Mouse (Mus musculus): ENCODE data around the gene Khk. TPM values are rescaled to one million over a fixed set of nuclear protein-coding genes. Genes with fewer than 3 reads are reported as not detected.

Gene Khk
- polyA plus RNA-seq, 1 experiment from 2014 or later, result 8.0 TPM

- Histone ChIP-seq H3K4me3 (no peak overlapping the region), H3K9ac (no peak overlapping the region), H3K27ac (no peak overlapping the region), H3K36me3 (replicated peaks) (no peaks in the 10 kb centered on the region), H3K9me3 (no peaks in the 10 kb centered on the region), H3K27me3 (replicated peaks) (no peaks in the 10 kb centered on the region), H3K4me1 (peaks cover 22% of the 10 kb centered on the region), H3K4me2 (no peak overlapping the region)
- ATAC-seq (replicated peaks), result no peak
- WGBS, result 93% methylated on average over 5 of the region's 5 CpGs
Measured at GRCm38 (mm10) chr5:30925217-30925616, 4.0 kb downstream of the Khk start.

DNA sequence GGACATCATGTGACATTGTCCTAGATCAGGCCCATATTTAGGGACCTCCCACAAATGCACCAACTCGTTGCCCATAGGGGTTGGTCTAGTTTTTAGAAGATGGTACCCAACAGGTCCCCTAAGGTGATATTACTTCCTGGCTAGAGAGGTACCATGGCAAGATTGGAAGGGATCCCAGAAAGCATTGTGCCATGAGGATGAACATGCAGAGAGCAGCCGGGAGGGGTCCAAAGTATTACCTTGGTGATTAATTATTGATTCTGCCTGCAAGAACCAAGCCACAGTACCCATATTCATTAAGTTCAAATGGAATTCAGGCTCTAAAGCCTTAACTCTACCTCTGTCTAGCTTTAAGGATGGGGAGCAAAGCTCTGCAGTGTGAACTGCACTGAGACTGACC lies 4.8 kb downstream of the Khk start:
- no peaks in the 10 kb centered on the region for H3K36me3 ChIP-seq (replicated peaks)
- H3K4me3 ChIP-seq, result no peak overlapping the region
- no peak overlapping the region for H3K4me2 ChIP-seq
- H3K27me3 ChIP-seq (replicated peaks), result no peaks in the 10 kb centered on the region
- H3K9me3 ChIP-seq, result no peaks in the 10 kb centered on the region
- 81% methylated on average over 2 of the region's 2 CpGs for WGBS
- no peak overlapping the region for H3K9ac ChIP-seq
- no peak for ATAC-seq (replicated peaks)
- peaks cover 15% of the 10 kb centered on the region for H3K4me1 ChIP-seq
- H3K27ac ChIP-seq, result no peak overlapping the region

GRCm38 (mm10) chr5:30927945-30928529 lies 6.8 kb downstream of the Khk start:
- Histone ChIP-seq H3K4me2 (peak overlapping the region; percentile 39), H3K9ac (no peak overlapping the region)
- WGBS, result 45% methylated on average over 7 of the region's 7 CpGs

DNA sequence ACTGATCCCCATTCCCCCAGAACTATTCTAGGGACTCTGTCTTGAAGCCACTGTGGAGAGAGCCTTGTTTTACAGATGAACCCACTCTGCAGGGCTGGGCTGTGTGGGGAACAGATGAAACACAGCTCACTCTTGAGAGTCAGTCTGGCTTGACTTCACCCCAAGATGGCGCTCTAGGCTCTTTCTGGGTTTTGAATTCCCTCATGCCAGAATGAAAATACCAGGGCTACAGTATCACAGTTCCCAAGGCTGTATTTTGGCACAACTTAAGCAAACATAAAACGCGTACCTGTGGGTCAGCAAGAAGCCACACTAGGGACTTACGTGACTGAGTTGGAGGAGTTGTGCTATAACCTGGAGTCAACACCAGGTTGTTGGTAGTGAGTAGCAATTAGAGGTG lies 8.9 kb downstream of the Khk start:
- H3K27me3 ChIP-seq (replicated peaks), result no peaks in the 10 kb centered on the region
- no peaks in the 10 kb centered on the region for H3K36me3 ChIP-seq (replicated peaks)
- 44% methylated on average over 4 of the region's 4 CpGs for WGBS
- ATAC-seq (replicated peaks), result no peak
- no peak overlapping the region for H3K9ac ChIP-seq
- H3K9me3 ChIP-seq, result no peaks in the 10 kb centered on the region
- no peak overlapping the region for H3K4me2 ChIP-seq
- no peak overlapping the region for H3K4me3 ChIP-seq
- no peak overlapping the region for H3K27ac ChIP-seq
- no peaks in the 10 kb centered on the region for H3K4me1 ChIP-seq

More at GRCm38 (mm10) chr5:30927945-30928529, 6.8 kb downstream of the Khk start:
- ATAC-seq (replicated peaks), result peak; percentile 75
- no peaks in the 10 kb centered on the region for H3K4me1 ChIP-seq
- no peaks in the 10 kb centered on the region for H3K36me3 ChIP-seq (replicated peaks)
- no peaks in the 10 kb centered on the region for H3K27me3 ChIP-seq (replicated peaks)
- 0 out of 2 replicates have a peak overlapping the region, but pooled peaks have one; percentile 6 for H3K4me3 ChIP-seq
- H3K27ac ChIP-seq, result no peak overlapping the region
- no peaks in the 10 kb centered on the region for H3K9me3 ChIP-seq

DNA sequence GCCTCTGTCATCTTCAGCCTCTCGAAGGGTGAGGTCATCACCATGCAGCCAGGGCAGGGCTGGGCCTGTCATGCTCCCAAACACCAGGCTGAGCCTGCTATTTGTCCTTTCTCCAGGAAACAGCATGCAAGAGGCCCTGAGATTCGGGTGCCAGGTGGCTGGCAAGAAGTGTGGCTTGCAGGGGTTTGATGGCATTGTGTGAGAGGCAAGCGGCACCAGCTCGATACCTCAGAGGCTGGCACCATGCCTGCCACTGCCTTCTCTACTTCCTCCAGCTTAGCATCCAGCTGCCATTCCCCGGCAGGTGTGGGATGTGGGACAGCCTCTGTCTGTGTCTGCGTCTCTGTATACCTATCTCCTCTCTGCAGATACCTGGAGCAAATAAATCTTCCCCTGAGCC lies 9.6 kb downstream of the Khk start:
- no peaks in the 10 kb centered on the region for H3K4me1 ChIP-seq
- H3K27ac ChIP-seq, result no peak overlapping the region
- H3K4me2 ChIP-seq, result no peak overlapping the region
- H3K9me3 ChIP-seq, result no peaks in the 10 kb centered on the region
- H3K4me3 ChIP-seq, result no peak overlapping the region
- no peaks in the 10 kb centered on the region for H3K27me3 ChIP-seq (replicated peaks)
- ATAC-seq (replicated peaks), result no peak
- 83% methylated on average over 6 of the region's 6 CpGs for WGBS
- H3K36me3 ChIP-seq (replicated peaks), result no peaks in the 10 kb centered on the region
- H3K9ac ChIP-seq, result no peak overlapping the region

- Histone ChIP-seq H3K4me3 (no peak overlapping the region), H3K4me2 (no peak overlapping the region), H3K4me1 (no peaks in the 10 kb centered on the region), H3K36me3 (replicated peaks) (no peaks in the 10 kb centered on the region), H3K9me3 (no peaks in the 10 kb centered on the region), H3K9ac (no peak overlapping the region), H3K27ac (no peak overlapping the region), H3K27me3 (replicated peaks) (no peaks in the 10 kb centered on the region)
- WGBS, result 86% methylated on average over 4 of the region's 4 CpGs
- no peak for ATAC-seq (replicated peaks)
Measured at GRCm38 (mm10) chr5:30931378-30931777, 10.1 kb downstream of the Khk start.

DNA sequence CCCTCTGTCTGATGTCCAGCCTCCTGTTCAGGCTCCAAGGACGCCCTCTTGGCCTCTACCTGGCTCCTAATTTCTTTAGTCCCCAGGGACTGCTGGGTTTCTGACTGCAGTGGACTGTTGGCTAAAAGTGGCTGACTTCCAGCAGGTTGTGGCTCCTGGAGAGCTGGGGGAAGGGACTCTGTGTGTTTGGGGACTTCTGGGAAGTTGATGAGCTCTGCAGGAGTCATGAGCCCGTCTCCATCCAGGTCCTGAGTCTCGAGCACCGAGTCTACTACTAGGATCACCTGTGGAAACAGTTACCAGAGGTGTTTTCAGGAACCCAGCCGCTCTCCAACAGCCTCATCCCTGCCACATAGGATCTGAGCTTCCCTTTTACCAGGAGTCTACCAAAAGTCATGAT lies 12.5 kb downstream of the Khk start:
- no peaks in the 10 kb centered on the region for H3K9me3 ChIP-seq
- WGBS, result 71% methylated on average over 5 of the region's 5 CpGs
- H3K27ac ChIP-seq, result no peak overlapping the region
- H3K4me2 ChIP-seq, result no peak overlapping the region
- H3K4me1 ChIP-seq, result no peaks in the 10 kb centered on the region
- H3K4me3 ChIP-seq, result no peak overlapping the region
- no peaks in the 10 kb centered on the region for H3K27me3 ChIP-seq (replicated peaks)
- H3K9ac ChIP-seq, result no peak overlapping the region
- no peak for ATAC-seq (replicated peaks)
- no peaks in the 10 kb centered on the region for H3K36me3 ChIP-seq (replicated peaks)

- Histone ChIP-seq H3K9me3 (no peaks in the 10 kb centered on the region), H3K36me3 (replicated peaks) (no peaks in the 10 kb centered on the region), H3K9ac (no peak overlapping the region), H3K4me3 (no peak overlapping the region), H3K27me3 (replicated peaks) (no peaks in the 10 kb centered on the region), H3K4me1 (no peaks in the 10 kb centered on the region), H3K27ac (no peak overlapping the region), H3K4me2 (no peak overlapping the region)
- no peak for ATAC-seq (replicated peaks)
- WGBS, result 89% methylated on average over 5 of the region's 5 CpGs
Measured at GRCm38 (mm10) chr5:30934725-30935461, 13.7 kb downstream of the Khk start.

GRCm38 (mm10) chr5:30943004-30943403 lies 21.8 kb downstream of the Khk start:
- Histone ChIP-seq H3K4me3 (no peak overlapping the region), H3K27ac (no peak overlapping the region), H3K9me3 (no peaks in the 10 kb centered on the region), H3K27me3 (replicated peaks) (no peaks in the 10 kb centered on the region), H3K4me1 (peaks cover 17% of the 10 kb centered on the region), H3K36me3 (replicated peaks) (no peaks in the 10 kb centered on the region), H3K9ac (no peak overlapping the region), H3K4me2 (no peak overlapping the region)
- WGBS, result 87% methylated on average over 2 of the region's 2 CpGs
- no peak for ATAC-seq (replicated peaks)

DNA sequence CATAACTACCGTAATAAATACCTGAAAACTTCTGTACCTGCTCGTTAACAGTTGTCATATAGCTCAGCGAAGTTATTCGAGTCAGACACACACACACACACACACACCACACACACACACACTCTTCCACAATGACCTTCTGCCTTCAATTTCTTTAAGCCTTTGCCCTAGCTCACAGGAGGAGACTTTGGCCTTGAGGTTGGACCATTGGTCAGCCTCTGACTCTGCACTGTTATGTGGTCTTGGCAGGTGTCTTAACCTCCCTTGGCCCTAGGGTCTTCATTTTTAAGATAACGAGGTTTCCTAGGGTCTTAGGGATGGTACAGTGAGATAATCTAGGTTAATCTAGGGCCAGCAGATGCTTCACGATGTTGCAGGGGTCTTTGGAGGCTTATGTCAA lies 23.1 kb downstream of the Khk start:
- peak overlapping the region; percentile 66 for H3K4me3 ChIP-seq
- H3K9ac ChIP-seq, result no peak overlapping the region
- no peak for ATAC-seq (replicated peaks)

GRCm38 (mm10) chr5:30944956-30945781 lies 23.9 kb downstream of the Khk start, which contains the start of gene Cgref1:
Gene Cgref1 (minus strand): TSS chr5:30945591.
- Histone ChIP-seq H3K27ac (peak within 1 kb of the TSS; percentile 53), H3K9me3 (no peaks in the 10 kb centered on the region), H3K4me1 (peaks cover 28% of the 10 kb centered on the region), H3K9ac (peak within 1 kb of the TSS; percentile 72), H3K27me3 (replicated peaks) (no peaks in the 10 kb centered on the region), H3K36me3 (replicated peaks) (no peaks in the 10 kb centered on the region), H3K4me3 (peak within 1 kb of the TSS; percentile 66), H3K4me2 (peak within 1 kb of the TSS; percentile 81)
- peak; percentile 74 for ATAC-seq (replicated peaks)
- 3% methylated on average over 44 of the region's 44 CpGs for WGBS

More for the DNA sequence above, 23.1 kb downstream of the Khk start:
- no peaks in the 10 kb centered on the region for H3K27me3 ChIP-seq (replicated peaks)
- WGBS, result 88% methylated on average over 6 of the region's 6 CpGs
- H3K36me3 ChIP-seq (replicated peaks), result no peaks in the 10 kb centered on the region
- peak overlapping the region; percentile 81 for H3K4me2 ChIP-seq
- no peaks in the 10 kb centered on the region for H3K9me3 ChIP-seq
- H3K4me1 ChIP-seq, result peaks cover 21% of the 10 kb centered on the region
- no peak overlapping the region for H3K27ac ChIP-seq

- 78% methylated on average over 5 of the region's 5 CpGs for WGBS
Measured at GRCm38 (mm10) chr5:30948620-30949019, 27.4 kb downstream of the Khk start.

More at GRCm38 (mm10) chr5:30948620-30949019, 27.4 kb downstream of the Khk start:
- ATAC-seq (replicated peaks), result no peak
- Histone ChIP-seq H3K36me3 (replicated peaks) (peaks cover 11% of the 10 kb centered on the region), H3K9ac (no peak overlapping the region), H3K4me3 (no peak overlapping the region), H3K9me3 (no peaks in the 10 kb centered on the region), H3K27ac (no peak overlapping the region), H3K4me2 (no peak overlapping the region), H3K27me3 (replicated peaks) (no peaks in the 10 kb centered on the region), H3K4me1 (peaks cover 35% of the 10 kb centered on the region)
